Mouse (Mus musculus) left cerebral cortex, postnatal 25 days (tissue): ENCODE results near the gene Rnf13. TPM values are rescaled to one million over a fixed set of nuclear protein-coding genes. Genes with fewer than 3 reads are reported as not detected.
A peak's percentile ranks its signal among the peaks of the same experiment; 100 is the strongest.

Source experiments
- DNase-seq, 2 experiments: peaks; one replicate each; pipeline ENCODE4 v3.0.0; 2022; ENCODE audit warnings: low spot score in 2 of 2, mixed read lengths in 1 of 2
- intact Hi-C: fragments of 180-260 bp; cut with DNase I; formaldehyde crosslinking; loops from one replicate; pipeline ENCODE4 v1.15.1; 2025
- total RNA-seq, 2 experiments: library from RNA; stranded (reverse); gene quantifications; 2 replicates each; pipeline ENCODE4 v1.2.3; 2021

The Rnf13 gene
- total RNA-seq, 2 experiments from 2014 or later, result 78.0 to 84.7 TPM

DNA sequence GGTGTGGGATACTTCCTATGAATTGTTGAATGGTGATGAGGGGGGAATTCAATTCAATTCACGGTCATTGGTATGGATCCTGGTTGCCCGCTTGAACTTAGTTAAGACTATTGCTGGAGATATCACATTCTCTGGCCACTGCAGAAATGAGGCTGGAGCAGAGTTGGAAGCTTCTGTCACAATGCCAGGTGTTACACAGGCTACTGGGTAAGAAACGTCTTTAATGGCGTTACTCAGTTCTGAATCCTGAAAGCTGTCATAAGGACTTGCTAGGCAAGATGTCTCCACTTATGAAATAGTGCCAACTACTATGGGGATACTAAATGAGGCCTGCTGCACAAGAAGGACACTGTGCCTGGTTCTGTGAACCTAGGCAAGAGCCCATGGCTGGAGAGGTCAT lies 101.0 kb downstream of the Rnf13 start:
- intact Hi-C loops, result no loop called here
- DNase-seq, result no peak

- intact Hi-C loops, result loop anchor here (10.0 kb wide), 2 partner anchors 131 to 651 kb away; no protein-coding TSS in a partner anchor
- DNase-seq, result no peak
These were observed 107.9 kb downstream of the Rnf13 start for GRCm38 (mm10) chr3:57843775-57844174.

GRCm38 (mm10) chr3:57845786-57846661 lies 110.2 kb downstream of the Rnf13 start:
- DNase-seq, result peak; percentile 44 to 62

DNA sequence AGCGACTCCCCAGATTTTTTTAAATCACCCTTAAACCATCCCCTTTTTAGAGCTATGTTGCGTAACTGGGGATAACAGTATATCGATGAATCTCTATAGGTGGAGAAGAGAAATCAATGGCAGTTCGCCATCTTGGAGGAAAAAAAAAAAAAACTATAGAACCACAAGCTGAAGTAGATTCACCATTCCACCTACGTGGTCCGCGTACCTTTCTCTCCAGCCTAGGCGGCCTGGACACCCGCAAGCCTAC lies 110.7 kb downstream of the Rnf13 start:
- intact Hi-C loops, result loop anchor here (1.0 to 10.0 kb wide), 7 partner anchors 36 to 648 kb away; partner anchors contain the start of gene Tsc22d2
- no peak for DNase-seq

More at GRCm38 (mm10) chr3:57845786-57846661, 110.2 kb downstream of the Rnf13 start:
- intact Hi-C loops, result loop anchor here (1.0 to 10.0 kb wide), 7 partner anchors 37 to 649 kb away; partner anchors contain the start of gene Tsc22d2

- intact Hi-C loops, result loop anchor here (1.0 to 10.0 kb wide), 9 partner anchors 36 to 648 kb away; partner anchors contain the start of gene Tsc22d2
These were observed 111.3 kb downstream of the Rnf13 start for GRCm38 (mm10) chr3:57846912-57847759.

DNA sequence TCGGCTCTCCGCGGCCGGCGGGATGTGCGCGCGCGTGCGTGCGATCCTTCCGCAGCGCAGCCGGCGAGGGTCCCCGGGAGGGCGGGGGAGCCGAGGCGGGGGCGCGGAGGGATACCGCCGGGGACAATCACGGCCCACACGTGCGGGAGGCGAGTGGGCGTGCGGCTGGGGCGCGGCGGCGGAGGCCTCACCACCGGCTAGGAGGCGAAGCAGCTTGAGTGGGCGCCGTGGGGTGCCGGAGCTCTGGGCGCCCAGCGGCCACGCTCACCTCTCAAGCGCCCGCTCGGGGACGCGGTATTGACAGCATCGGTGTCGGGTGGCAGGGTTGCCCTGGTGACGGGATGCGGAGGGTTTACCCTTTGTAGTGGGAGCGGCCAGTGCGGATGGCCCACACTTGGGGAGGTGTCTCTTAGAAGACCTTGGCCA lies 111.9 kb downstream of the Rnf13 start, which contains the start of gene Pfn2:
Pfn2 (minus strand) TSS at position 320 of the 426 bp plus-strand sequence.
- intact Hi-C loops, result loop anchor here (1.0 to 10.0 kb wide), 8 partner anchors 35 to 647 kb away; partner anchors contain the start of gene Tsc22d2
- peak; percentile 76 to 84 for DNase-seq

More at GRCm38 (mm10) chr3:57846912-57847759, 111.3 kb downstream of the Rnf13 start:
- peak; percentile 60 to 63 for DNase-seq

- peak; percentile 30 to 84 for DNase-seq
- intact Hi-C loops, result loop anchor here (2.0 to 5.0 kb wide), 4 partner anchors 36 to 208 kb away; no protein-coding TSS in a partner anchor
These were observed 147.1 kb downstream of the Rnf13 start for GRCm38 (mm10) chr3:57882945-57883344.

Other genes with a start within 250 kb of the Rnf13 start
- 10 to 100 TPM; 14.1 to 14.4 TPM for gene Wwtr1, start 160.2 kb upstream of the Rnf13 start, total RNA-seq
- gene Commd2, start 84.3 kb upstream of the Rnf13 start, total RNA-seq, result 10 to 100 TPM; 19.7 to 21.4 TPM
- gene Ankub1, start 43.3 kb upstream of the Rnf13 start, total RNA-seq, result under 1 TPM; 0.62 to 0.78 TPM
- 100 to 1,000 TPM; 496 to 526 TPM for gene Pfn2, start 112.0 kb downstream of the Rnf13 start, total RNA-seq